Comparison of ENCODE assay signal across 26 mouse cellular contexts in genomic region chrX:94132239-94132638, GRCm38 (mm10). TPM values are rescaled to one million over a fixed set of nuclear protein-coding genes. Genes with fewer than 3 reads are reported as not detected.
DNase-seq lines count a peak whose midpoint lies in the region; ATAC-seq and TF ChIP-seq lines count a peak whose summit lies in the region.
"Had no signal": no experiment of that assay in that cellular context is flagged by ENCODE, and none has a peak within 500 bp of the region (broad histone marks: within the 10 kb centered on the region; RNA-seq: fewer than 3 reads in every experiment).

No protein-coding gene starts in this region.

- TF ChIP-seq POLR2A in MEL (IDR thresholded peaks at IDR 0.05; ENCODE audit: control insufficient read depth in 1 of 2, insufficient read depth in 1 of 2, low read depth in 1 of 2, low read length in 2 of 2, poor library complexity in 1 of 2): no peak

- TF ChIP-seq EP300 in MEL (IDR thresholded peaks at IDR 0.05; ENCODE audit: low read depth in 1 of 2, low read length in 2 of 2): no peak

- no peak overlapping the region for H3K4me3 ChIP-seq in heart, embryonic 10.5 days
- no peak overlapping the region for H3K4me3 ChIP-seq in heart, embryonic 16.5 days (ENCODE audit: low read length)
- H3K4me3 ChIP-seq in MEL (ENCODE audit: control insufficient read depth in 1 of 2, insufficient read depth in 1 of 2, low read depth in 2 of 2, low read length in 2 of 2): no peak overlapping the region
- H3K4me3 ChIP-seq: embryonic facial prominence, embryonic 10.5 days; embryonic facial prominence, embryonic 12.5 days; forebrain, embryonic 13.5 days; forebrain, embryonic 15.5 days had no signal

- H3K79me2 ChIP-seq in MEL (ENCODE audit: control insufficient read depth, insufficient read depth, low read length, poor library complexity): no peaks in the 10 kb centered on the region

- TF ChIP-seq RAD21 in MEL (IDR thresholded peaks at IDR 0.05; ENCODE audit: low read depth, low read length): no peak

- H3K27ac ChIP-seq in heart, embryonic 10.5 days: no peak overlapping the region
- no peak overlapping the region for H3K27ac ChIP-seq in heart, embryonic 16.5 days (ENCODE audit: low read length)
- no peak overlapping the region for H3K27ac ChIP-seq in MEL (ENCODE audit: control insufficient read depth, low read depth, low read length)
- H3K27ac ChIP-seq: embryonic facial prominence, embryonic 10.5 days; embryonic facial prominence, embryonic 12.5 days; forebrain, embryonic 13.5 days; forebrain, embryonic 15.5 days had no signal

- no peaks in the 10 kb centered on the region for H3K9me3 ChIP-seq in heart, embryonic 10.5 days
- no peaks in the 10 kb centered on the region for H3K9me3 ChIP-seq in heart, embryonic 16.5 days (replicated peaks; ENCODE audit: control insufficient read depth, low read length)
- H3K9me3 ChIP-seq in MEL (replicated peaks; ENCODE audit: insufficient read depth, low read length): no peaks in the 10 kb centered on the region
- H3K9me3 ChIP-seq: embryonic facial prominence, embryonic 10.5 days; embryonic facial prominence, embryonic 12.5 days; forebrain, embryonic 13.5 days; forebrain, embryonic 15.5 days; G1E had no signal

- H3K36me3 ChIP-seq in heart, embryonic 10.5 days: no peaks in the 10 kb centered on the region
- H3K36me3 ChIP-seq in heart, embryonic 16.5 days (ENCODE audit: control insufficient read depth, insufficient read depth): no peaks in the 10 kb centered on the region
- no peaks in the 10 kb centered on the region for H3K36me3 ChIP-seq in MEL (ENCODE audit: control insufficient read depth in 1 of 2, insufficient read depth in 2 of 2, low read length in 2 of 2)
- H3K36me3 ChIP-seq: embryonic facial prominence, embryonic 10.5 days; embryonic facial prominence, embryonic 12.5 days; forebrain, embryonic 15.5 days; G1E had no signal

- WGBS in heart, embryonic 10.5 days: 55% methylated on average over 3 of the region's 3 CpGs
- 39% methylated on average over 3 of the region's 3 CpGs for WGBS in heart, embryonic 16.5 days

- peaks cover 77% of the 10 kb centered on the region for H3K27me3 ChIP-seq in heart, embryonic 10.5 days (ENCODE audit: insufficient read depth, poor library complexity, severe bottlenecking)
- H3K27me3 ChIP-seq in heart, embryonic 16.5 days (ENCODE audit: control insufficient read depth, insufficient read depth, low read length): peaks cover 50% of the 10 kb centered on the region
- no peaks in the 10 kb centered on the region for H3K27me3 ChIP-seq in MEL (ENCODE audit: control insufficient read depth in 1 of 2, insufficient read depth in 2 of 2, low read length in 2 of 2)
- H3K27me3 ChIP-seq: CH12.LX, Patski had no signal

- no peaks in the 10 kb centered on the region for H3K4me1 ChIP-seq in heart, embryonic 10.5 days
- H3K4me1 ChIP-seq in heart, embryonic 16.5 days (ENCODE audit: control insufficient read depth, insufficient read depth, low read length): no peaks in the 10 kb centered on the region
- H3K4me1 ChIP-seq in MEL (ENCODE audit: control insufficient read depth in 1 of 2, insufficient read depth in 2 of 2, low read length in 2 of 2): peaks cover 0 to 6% of the 10 kb centered on the region in 2 experiments; a peak in 3 of 4 replicates
- H3K4me1 ChIP-seq: embryonic facial prominence, embryonic 10.5 days; embryonic facial prominence, embryonic 12.5 days; forebrain, embryonic 13.5 days; forebrain, embryonic 15.5 days had no signal

- TF ChIP-seq CTCF in MEL (IDR thresholded peaks at IDR 0.05 in 2 of 3, conservative IDR thresholded peaks at IDR 0.05 in 1 of 3; ENCODE audit: control insufficient read depth in 1 of 3, insufficient read depth in 1 of 3, low read depth in 2 of 3, low read length in 3 of 3, poor library complexity in 1 of 3, severe bottlenecking in 1 of 3): no peak

- DNase-seq in heart, embryonic 10.5 days (ENCODE audit: low spot score): peak; percentile 75
- DNase-seq in heart, adult 11 months: no peak
- DNase-seq in heart, adult 9 months (ENCODE audit: low spot score in 2 of 2): no peak
- DNase-seq in MEL (ENCODE audit: low read depth, low spot score): peak; percentile 60
- no peak for DNase-seq in left cerebral cortex, adult 9 months (ENCODE audit: low spot score in 2 of 2)
- DNase-seq in cerebellum, adult 8-10 months: no peak
- DNase-seq: adrenal gland, adult 8-10 months; adrenal gland, postnatal 14 days; B cell, adult 2 months; cerebellum, adult 11 months; cerebellum, adult 18-20 months; cerebellum, adult 9-10 months; cerebellum, postnatal 10 days; cerebellum, postnatal 25 days; forebrain, postnatal 0 days had no signal

- no peak overlapping the region for H3K4me2 ChIP-seq in heart, embryonic 16.5 days (ENCODE audit: low read depth, low read length)
- H3K4me2 ChIP-seq: embryonic facial prominence, embryonic 12.5 days; forebrain, embryonic 13.5 days; forebrain, embryonic 15.5 days had no signal

- H3K9ac ChIP-seq in heart, embryonic 16.5 days (ENCODE audit: low read length): no peak overlapping the region
- H3K9ac ChIP-seq in MEL (ENCODE audit: control insufficient read depth, low read depth, low read length, poor library complexity, severe bottlenecking): no peak overlapping the region
- H3K9ac ChIP-seq: embryonic facial prominence, embryonic 12.5 days; forebrain, embryonic 13.5 days; forebrain, embryonic 15.5 days; forebrain, postnatal 0 days had no signal

- ATAC-seq in heart, embryonic 16.5 days (replicated peaks; ENCODE audit: extremely low read depth, insufficient read depth, low FRiP score): peak; percentile 55; the same call in 1 of the 2 replicates
- ATAC-seq in megakaryocyte progenitor cell, adult 5-6 weeks (replicated peaks; ENCODE audit: poor library complexity): peak; percentile 79
- ATAC-seq: activated CD4-positive, CD25-positive, alpha-beta regulatory T cell, adult 4 months; CD4-positive, CD25-positive, alpha-beta regulatory T cell, adult 4 months; forebrain, embryonic 13.5 days; forebrain, embryonic 15.5 days; forebrain, postnatal 0 days; Patski had no signal

TF ChIP-seq in MEL, 35 proteins besides CTCF, POLR2A, EP300 and RAD21:
- TF ChIP-seq TAL1 (IDR thresholded peaks at IDR 0.05; ENCODE audit: low read length) (0 out of 2 replicates have a peak, but pooled peaks have one; percentile 6), JUND (IDR thresholded peaks at IDR 0.05; ENCODE audit: low read depth, low read length) (no peak), TCF12 (IDR thresholded peaks at IDR 0.05; ENCODE audit: low read depth, low read length) (0 out of 2 replicates have a peak, but pooled peaks have one; percentile 6), POLR2AphosphoS2 (IDR thresholded peaks at IDR 0.05; ENCODE audit: low read length) (no peak), MYB (IDR thresholded peaks at IDR 0.05; ENCODE audit: low read depth, low read length) (no peak), MAX (IDR thresholded peaks at IDR 0.05; ENCODE audit: low read length) (no peak), GATA1 (IDR thresholded peaks at IDR 0.05; ENCODE audit: low read depth, low read length) (peak; percentile 52; the same call in 1 of the 2 replicates)

RNA-seq across cellular contexts. Expression of gene Zfx, which starts 8.7 kb away (rescaled TPM):
- 21.7 and 25.7 TPM in 2 replicates for polyA plus RNA-seq in heart, embryonic 10.5 days (2016; fragmentation: Nextera tagmentation; extraction: Ambion mirVana)
- polyA plus RNA-seq in heart, embryonic 16.5 days (2015; fragmentation: Nextera tagmentation; extraction: Ambion mirVana): 19.8 and 20.8 TPM in 2 replicates
- total RNA-seq in MEL (2012; rRNA removed): 16.0 and 16.5 TPM in 2 replicates
- polyA plus RNA-seq in MEL (2012; ENCODE audit: insufficient read depth in 1 of 2, insufficient read length in 2 of 2, low read depth in 1 of 2, low replicate concordance in 2 of 2, missing spikeins in 1 of 2): 10 to 100 TPM in 1 of 2 experiments, 1 to 10 TPM in 1; 10.0 to 21.4 TPM
- 47.2 and 47.8 TPM in 2 replicates for total RNA-seq in megakaryocyte progenitor cell, adult 5-6 weeks (2015)
- 27.3 and 35.0 TPM in 2 replicates for total RNA-seq in megakaryocyte progenitor cell, adult 5-6 weeks (2017)

Comparison
In these comparisons a context has a peak if more than half of its experiments do, and no peak if none do; other contexts are left out.
1. DNase-seq: peak in heart, embryonic 10.5 days (single experiment) and MEL (single experiment); none in heart, adult 11 months (single experiment), heart, adult 9 months (0 of 2), left cerebral cortex, adult 9 months (0 of 2) and cerebellum, adult 8-10 months (single experiment).